Mouse (Mus musculus) central nervous system, embryonic 18 days (tissue): ENCODE results near the gene Ugt1a6a. TPM values are rescaled to one million over a fixed set of nuclear protein-coding genes. Genes with fewer than 3 reads are reported as not detected.

Source experiments
- polyA plus RNA-seq: library from polyadenylated mRNA; depleted of rRNA; stranded (reverse); fragments of >200 nt; gene quantifications from 2 replicates; pipeline ENCODE4 v1.2.3, GENCODE M21; 2012; rRNA removed

Ugt1a6a gene
- 1.7 and 2.5 TPM in 2 replicates for polyA plus RNA-seq

GRCm38 (mm10) chr1:88134457-88135011 is at the start of gene Ugt1a6a:
TSS of gene Ugt1a6a (plus strand) at chr1:88134809.

GRCm38 (mm10) chr1:88087513-88087912 is 47.1 kb upstream of the Ugt1a6a start, which contains the start of gene Ugt1a8:
TSS of gene Ugt1a8 (plus strand) at chr1:88087813.

GRCm38 (mm10) chr1:88094941-88095492 is 39.6 kb upstream of the Ugt1a6a start, which contains the start of gene Ugt1a7c:
TSS of gene Ugt1a7c (plus strand) at chr1:88095062.

GRCm38 (mm10) chr1:88103019-88103418 is 31.6 kb upstream of the Ugt1a6a start, which contains the start of gene Ugt1a6b:
TSS of gene Ugt1a6b (plus strand) at chr1:88103252.

GRCm38 (mm10) chr1:88165711-88166110 is 31.1 kb downstream of the Ugt1a6a start, which contains the start of gene Ugt1a5:
TSS of gene Ugt1a5 (plus strand) at chr1:88166012.

GRCm38 (mm10) chr1:88200456-88200855 is 65.8 kb downstream of the Ugt1a6a start, which contains the start of gene Ugt1a2:
TSS of gene Ugt1a2 (plus strand) at chr1:88200601.

GRCm38 (mm10) chr1:88205294-88205922 is 70.8 kb downstream of the Ugt1a6a start, which contains the start of gene Dnajb3:
TSS of gene Dnajb3 (minus strand) at chr1:88205782.

GRCm38 (mm10) chr1:88211812-88212211 is 77.2 kb downstream of the Ugt1a6a start, which contains the start of gene Ugt1a1:
TSS of gene Ugt1a1 (plus strand) at chr1:88211959.

GRCm38 (mm10) chr1:88226670-88227379 is 92.2 kb downstream of the Ugt1a6a start, which contains the start of gene Mroh2a:
TSS of gene Mroh2a (plus strand) at chr1:88226986.

Other genes with a start within 250 kb of the Ugt1a6a start
- gene Usp40, start 126.3 kb upstream of the Ugt1a6a start, polyA plus RNA-seq: 20.3 and 20.4 TPM in 2 replicates
- gene Ugt1a10, start 79.4 kb upstream of the Ugt1a6a start, polyA plus RNA-seq: not detected in 2 replicates
- not detected in 2 replicates for gene Ugt1a9, start 64.0 kb upstream of the Ugt1a6a start, polyA plus RNA-seq
- not detected in 2 replicates for gene Ugt1a8, start 47.0 kb upstream of the Ugt1a6a start, polyA plus RNA-seq
- 0.75 and 0.78 TPM in 2 replicates for gene Ugt1a7c, start 39.7 kb upstream of the Ugt1a6a start, polyA plus RNA-seq
- 0.28 and 1.0 TPM in 2 replicates for gene Ugt1a6b, start 31.6 kb upstream of the Ugt1a6a start, polyA plus RNA-seq
- not detected in 2 replicates for gene Ugt1a5, start 31.2 kb downstream of the Ugt1a6a start, polyA plus RNA-seq
- gene Ugt1a2, start 65.8 kb downstream of the Ugt1a6a start, polyA plus RNA-seq: not detected in 2 replicates
- 10.9 and 11.1 TPM in 2 replicates for gene Dnajb3, start 71.0 kb downstream of the Ugt1a6a start, polyA plus RNA-seq
- 0.08 TPM in 1 of 2 replicates, not detected in the other for gene Ugt1a1, start 77.2 kb downstream of the Ugt1a6a start, polyA plus RNA-seq
- gene Mroh2a, start 92.2 kb downstream of the Ugt1a6a start, polyA plus RNA-seq: 0.17 and 0.27 TPM in 2 replicates
- gene Hjurp, start 142.8 kb downstream of the Ugt1a6a start, polyA plus RNA-seq: 123 and 130 TPM in 2 replicates
- 0.32 and 0.80 TPM in 2 replicates for gene Trpm8, start 142.9 kb downstream of the Ugt1a6a start, polyA plus RNA-seq